Mouse (Mus musculus) spleen, adult 12 weeks (tissue): ENCODE results near the gene Gm8251.
"Not testable (repeated sequence)": the region's sequence is repeated elsewhere in the genome, so short reads cannot be mapped to it uniquely, and the experiment has no call there.

Source experiments
- DNase-seq: peaks from one replicate; pipeline ENCODE4 v3.0.0; 2022; ENCODE audit warnings: low spot score

The Gm8251 gene

DNA sequence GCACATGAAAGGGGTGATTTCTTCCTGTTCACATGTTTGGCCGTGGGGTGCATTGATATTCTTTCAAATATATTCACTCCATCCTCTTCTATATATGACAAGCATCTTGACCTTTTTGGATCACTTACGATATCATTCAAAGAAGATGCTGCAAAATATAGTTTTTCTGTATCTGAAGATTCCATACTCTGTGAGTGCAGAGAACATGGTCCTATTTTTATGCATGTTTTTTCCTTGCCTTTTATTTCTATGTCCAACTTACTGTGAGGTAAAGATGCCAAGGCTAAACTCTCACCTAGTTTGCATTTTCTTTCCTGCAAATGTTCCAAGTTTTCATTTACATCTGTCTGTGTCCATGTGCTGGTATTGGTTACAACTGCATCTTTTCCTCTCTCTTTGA lies at the start of gene Gm8251:
Gene Gm8251 (minus strand): TSS at position 101 of the 400 bp plus-strand sequence.
- DNase-seq = no peak

DNA sequence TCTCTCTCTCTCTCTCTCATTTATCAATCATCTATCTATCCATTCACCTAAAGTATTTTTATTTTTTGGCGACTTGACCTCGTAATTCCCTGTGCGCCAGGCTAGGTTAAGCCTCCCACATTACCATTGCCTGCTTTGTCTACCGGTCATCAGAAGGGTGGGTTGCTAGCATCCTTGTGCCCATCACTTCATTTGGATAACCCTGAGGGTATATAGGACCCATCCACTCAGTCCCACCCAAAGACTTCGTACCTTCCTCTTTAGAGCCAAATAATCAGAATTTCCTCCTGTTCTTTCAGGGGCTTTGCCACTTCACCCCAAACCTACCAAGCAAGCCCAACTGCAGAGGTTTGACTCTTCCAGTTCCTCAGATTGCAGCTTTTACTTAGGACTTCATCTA lies 41.2 kb upstream of the Gm8251 start:
- no peak for DNase-seq

DNA sequence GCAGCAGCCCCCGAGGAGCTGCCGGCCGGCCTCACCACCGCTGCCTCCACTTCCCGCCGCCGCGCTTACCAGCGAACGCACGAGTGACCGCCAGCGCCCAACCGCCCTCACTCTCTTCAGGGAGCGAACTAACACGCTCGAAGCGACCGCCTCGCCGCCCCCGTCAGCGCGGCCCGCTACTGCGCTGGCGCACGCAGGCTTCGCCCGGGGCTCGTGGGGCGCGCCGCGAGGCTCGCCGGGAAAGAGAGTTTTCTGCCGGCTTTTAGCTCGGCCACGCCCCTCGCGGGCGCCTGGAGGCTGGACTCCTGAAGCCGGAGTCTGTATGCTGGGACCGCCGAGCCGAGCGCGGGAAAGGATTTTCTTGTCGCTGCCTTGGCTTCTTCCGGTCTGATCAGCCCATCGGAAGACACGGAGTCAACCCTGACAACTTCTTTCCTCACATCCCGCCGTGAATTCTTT lies 40.6 kb upstream of the Gm8251 start, which contains the start of gene Tex30:
Gene Tex30 (minus strand): TSS at position 183 of the 459 bp plus-strand sequence.
- DNase-seq = peak; percentile 87

DNA sequence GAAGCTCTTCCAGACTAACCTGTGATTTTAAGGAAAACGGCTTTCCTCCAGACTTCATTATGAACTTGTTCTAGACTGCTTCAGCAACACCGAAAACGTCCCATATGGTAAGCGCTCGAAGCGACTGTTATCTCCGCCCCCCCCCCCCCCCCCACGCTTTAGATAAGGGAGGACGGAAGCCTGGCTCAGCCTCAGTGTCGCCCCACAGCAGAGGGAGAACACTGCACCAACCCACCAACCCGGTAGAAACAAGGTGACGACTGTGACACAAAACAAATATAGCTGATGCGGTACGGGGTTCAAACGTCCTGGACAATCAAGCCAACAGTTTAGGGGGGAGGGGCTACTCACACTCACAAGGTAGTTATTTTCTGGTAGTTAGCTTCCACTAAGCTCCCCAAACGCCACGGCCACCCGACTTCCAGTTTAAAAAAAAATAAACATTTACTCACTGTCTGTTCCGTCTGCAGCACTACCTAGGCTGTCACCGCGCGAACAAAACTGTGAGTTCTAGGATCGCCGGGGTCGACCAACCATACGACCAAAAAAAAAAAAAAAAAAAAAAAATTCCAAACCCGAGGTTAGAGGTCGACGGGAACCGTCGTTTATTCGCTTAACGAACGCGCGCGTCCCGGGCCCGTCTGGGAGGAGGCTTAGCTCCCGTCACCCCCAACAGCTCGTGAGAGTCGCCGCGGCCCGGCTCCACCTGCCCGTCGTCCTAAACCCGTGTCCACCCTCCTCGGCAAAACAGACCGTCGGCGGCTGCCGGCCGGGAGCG lies 39.9 kb upstream of the Gm8251 start:
- peak; percentile 1 for DNase-seq

DNA sequence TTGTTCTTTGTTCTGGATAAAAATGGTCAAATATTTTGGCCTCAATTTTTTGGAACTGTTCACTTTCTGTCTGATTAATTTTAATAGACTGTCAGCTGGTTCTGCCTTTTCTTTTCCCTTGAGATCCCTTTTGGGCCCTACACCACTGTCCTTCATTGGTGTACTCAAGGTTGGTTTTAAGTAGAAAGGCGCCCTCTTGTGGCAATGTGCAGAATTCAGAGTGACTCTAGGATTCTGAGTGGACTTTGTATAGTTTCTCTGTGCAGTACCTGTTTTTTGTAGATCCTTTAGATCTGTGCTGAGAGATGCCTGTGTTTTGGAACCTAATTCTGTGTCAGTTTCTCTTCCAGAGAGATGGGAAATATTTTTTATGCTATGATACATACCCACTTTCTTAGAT lies 2.9 kb upstream of the Gm8251 start:
- peak; percentile 35 for DNase-seq

DNA sequence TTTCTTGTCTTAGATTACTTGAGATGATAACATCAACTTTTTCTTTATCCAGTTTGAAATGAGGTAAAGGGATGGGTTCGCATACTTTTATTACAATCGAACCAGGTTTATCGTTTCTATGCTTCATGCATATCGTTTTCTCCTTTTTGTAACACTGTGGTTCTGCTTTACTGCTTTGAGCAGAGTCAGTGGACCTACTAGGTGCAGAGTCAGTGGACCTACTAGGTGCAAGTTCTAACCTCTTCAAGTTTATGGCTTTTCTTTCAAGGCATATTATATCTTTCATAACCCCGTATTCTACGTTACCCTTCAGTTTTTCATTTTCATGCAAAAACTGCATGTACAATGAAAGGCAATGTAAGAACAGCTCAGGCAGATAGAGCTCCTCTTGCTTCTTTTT lies 1.7 kb upstream of the Gm8251 start:
- DNase-seq = no peak

DNA sequence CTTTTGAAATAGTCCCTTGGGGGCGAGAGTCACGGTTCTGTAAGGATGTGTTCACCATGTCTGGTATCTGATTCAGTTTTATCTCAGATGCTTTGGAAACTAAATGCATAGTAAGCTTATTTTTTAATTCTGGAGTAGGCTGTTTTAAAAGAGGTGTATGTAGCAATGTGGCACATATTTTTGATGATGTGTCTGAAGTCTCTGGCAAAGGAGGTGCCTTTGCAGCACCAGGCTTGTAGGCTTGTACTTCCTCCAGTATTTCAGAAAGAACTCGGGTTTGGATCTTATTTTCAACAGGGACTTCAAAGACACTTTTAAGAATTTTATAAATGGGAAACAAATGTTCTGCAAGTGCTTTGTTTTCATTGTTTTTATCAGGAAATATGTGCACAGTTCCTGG lies 3.9 kb downstream of the Gm8251 start:
- DNase-seq = no peak

DNA sequence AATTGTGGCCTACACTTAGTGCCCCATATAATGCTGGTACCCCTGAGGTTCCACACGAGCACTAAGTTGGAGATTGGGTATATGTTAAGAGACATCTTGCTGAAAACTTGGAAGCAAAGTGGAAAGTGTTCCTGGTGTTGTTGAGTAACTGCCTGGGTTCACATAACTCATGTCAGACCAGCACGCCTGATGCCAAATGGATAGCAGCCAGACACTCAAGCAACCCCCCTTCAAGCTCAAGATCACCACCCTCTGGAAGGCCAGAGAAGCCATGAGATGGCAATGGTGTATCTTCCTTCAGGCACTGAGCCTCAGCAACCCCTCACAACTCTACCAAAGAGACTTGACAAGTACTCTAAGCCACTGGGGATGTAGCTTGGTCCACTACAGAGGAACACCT lies 15.2 kb downstream of the Gm8251 start:
- DNase-seq = no peak

DNA sequence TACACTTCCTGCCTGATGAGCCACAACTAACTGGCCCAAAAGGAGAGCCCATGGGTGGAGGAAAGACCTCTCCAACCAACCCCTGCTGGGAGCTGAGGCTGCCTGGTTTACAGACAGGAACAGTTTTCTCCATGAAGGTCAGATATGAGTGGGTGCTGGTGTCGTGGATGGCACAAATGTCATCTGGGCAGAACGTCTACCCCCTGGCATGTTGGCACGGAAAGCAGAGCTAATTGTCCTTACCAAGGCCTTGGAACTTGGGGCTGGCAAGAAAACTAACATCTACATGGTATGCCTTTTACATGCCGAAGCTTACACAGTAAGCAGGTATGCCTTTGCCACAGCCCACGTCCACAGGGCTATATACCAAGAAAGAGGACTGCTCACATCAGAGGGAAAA lies 16.0 kb downstream of the Gm8251 start:
- DNase-seq = not testable (repeated sequence)

DNA sequence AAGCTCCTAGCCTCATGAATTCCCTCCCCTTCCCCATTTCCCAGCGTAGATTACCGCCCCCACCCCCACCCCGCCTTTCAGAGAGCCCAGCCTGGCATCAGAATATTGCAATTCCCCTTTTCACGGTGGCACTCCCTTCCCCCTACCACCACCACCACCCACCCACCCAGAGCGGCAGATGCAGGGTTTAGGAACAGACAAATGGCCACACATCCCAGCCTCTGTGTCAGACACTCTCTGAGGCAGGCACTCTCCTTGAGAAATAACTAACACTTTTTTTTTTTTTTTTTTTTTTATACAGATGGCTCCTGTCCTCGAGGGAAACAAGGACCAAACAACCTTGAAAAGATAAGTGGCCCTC lies 19.2 kb downstream of the Gm8251 start:
- no peak for DNase-seq

DNA sequence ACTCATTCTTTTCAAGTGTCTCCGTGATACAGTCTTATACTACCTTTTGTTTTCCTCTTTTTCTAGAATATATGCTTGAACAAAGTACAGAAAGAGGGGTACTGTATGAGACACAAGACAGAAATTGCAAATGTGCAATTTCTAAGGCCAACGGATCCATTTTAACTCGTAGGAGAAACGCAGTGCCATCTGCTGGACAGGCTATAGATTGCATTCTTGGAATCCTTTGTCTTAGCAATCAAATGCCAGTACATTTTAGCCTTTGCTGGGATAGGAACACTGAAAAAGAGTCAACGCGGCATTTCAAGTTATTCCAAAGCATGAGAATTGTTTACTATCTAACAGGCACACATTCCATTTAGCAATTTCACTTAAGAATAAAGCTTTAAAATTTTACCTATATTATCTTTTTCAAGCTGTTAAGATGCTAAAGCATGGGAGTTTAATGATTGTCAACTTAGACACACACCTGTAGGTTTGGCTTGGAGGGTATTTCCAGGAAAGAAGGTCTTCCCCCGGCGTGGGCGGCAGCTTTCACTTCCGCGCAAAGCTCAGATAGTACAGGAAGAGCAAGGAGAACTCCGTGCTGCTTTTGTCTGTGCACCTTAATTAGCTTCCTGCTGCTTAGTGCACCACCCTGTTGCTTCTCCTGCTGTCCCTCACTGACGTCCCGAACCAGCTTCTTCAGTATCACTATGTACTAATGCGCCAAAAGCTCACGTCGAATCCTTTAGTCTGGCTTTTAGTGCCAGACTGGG lies 19.8 kb downstream of the Gm8251 start:
- DNase-seq = peak; percentile 45

DNA sequence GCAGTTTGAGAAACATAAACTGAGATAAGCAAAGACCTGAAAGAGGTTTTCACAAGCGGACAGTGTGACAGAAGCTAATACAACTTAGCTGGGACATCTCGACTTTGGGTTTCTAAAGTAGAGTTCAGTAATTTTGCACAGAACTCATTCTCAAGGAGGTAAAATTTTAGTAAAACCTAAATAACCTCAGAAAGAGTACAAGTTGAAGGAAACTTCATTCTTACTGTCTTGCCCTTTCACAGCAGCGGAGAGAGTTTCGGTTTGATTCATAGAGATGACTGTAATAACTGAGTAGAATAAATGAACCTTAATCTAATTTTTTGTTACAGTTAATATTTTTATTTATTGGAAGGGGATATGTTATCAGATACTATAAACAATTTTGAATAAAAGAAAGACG lies 28.8 kb downstream of the Gm8251 start:
- no peak for DNase-seq

DNA sequence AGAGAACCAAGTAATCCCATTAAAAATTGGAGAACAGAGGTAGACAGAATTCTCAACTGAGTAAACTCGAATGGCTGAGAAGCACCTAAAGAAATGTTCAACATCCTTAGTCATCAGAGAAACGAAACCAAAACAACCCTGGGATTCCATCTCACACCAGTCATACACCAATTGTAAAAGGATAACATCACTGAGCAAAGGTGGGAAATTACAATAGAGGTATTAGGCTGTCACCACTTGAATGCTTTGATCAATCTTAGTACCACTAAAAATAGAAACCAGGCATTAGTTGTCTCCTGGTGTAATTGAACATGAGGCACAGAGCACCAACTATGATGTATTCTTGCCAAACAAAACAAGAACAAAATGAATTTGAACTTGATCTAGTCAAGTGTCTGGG lies 29.5 kb downstream of the Gm8251 start:
- no peak for DNase-seq

DNA sequence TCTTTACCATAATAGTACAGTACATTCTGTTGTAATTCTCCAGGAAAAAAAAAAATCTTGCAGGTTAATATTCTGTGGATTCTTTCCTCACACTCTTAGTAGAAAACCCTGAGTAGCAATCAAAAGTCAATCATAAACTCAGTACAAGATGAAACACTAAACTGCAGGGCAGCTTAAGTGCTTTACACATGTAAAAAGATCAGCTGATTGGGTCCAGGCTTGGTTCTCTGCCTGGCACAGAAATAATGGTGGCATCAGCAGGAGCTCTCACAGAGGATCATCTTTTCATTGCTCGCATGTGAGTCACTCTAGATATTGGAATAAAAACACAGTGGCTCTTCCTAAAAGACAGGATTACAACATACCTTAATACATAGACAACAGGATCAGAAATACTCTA lies 34.1 kb downstream of the Gm8251 start:
- no peak for DNase-seq

DNA sequence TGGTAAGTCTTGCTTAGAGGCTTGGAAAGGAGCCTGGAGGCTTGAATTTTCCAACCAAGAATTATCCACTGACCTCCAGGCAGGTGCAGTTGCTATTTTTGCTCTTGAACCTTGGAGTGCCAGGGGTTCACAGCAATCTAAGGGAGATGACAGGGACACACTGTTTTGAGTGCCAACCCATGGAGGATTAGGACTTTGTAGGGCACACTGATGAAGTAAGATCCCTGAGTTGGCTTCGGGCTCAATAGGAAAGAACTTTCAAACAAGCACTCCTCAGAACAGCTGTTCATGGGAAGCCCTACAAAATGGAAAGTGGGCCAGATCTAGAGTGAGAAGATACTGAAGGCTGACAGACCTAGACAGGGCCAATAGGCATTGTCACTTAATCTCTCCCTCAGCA lies 39.1 kb downstream of the Gm8251 start:
- no peak for DNase-seq

DNA sequence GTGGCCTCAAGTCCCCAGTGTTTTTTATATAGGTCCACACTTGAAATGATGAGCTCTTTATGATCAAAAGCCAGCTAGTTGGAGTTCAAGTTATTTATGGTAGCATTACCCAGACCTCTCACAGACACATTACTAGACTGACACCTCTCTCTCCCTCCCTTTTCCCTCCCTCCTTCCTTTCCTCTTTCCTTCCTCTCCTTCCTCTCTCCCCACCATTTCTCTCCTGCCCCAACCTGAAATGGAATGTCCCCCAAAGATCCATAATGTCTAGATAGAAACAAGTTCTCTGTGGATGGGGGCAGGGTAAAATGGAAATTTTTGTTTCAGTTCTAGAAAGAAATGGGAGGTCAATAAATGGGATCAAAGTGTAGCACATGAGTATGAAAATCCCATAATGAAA lies 41.8 kb downstream of the Gm8251 start, which contains the start of gene Mettl21c:
Gene Mettl21c (minus strand): TSS at position 101 of the 400 bp plus-strand sequence.
- DNase-seq = no peak

DNA sequence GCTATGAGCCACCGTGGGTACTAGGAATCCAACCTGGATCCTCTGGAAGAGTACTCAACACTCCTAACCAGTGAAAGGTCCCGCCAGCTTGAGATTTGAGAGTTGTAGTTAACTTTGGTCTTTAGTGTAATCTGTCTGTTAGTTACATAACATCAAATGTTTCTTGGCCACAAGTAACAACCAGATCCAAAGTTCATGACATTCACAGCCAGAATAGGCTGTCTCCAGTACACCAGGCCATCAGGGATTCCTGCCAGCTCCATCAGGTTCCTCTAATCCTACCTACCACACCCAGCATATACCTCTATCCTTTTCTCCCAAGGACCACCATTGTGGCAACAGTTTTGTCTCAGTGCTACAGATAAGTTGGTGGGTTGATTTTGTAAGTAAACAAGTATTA lies 46.2 kb downstream of the Gm8251 start:
- no peak for DNase-seq
